Mouse (Mus musculus) embryonic facial prominence, embryonic 11.5 days (tissue): ENCODE data around the gene Ell3. TPM values are rescaled to one million over a fixed set of nuclear protein-coding genes. Genes with fewer than 3 reads are reported as not detected.

Source experiments
- ATAC-seq: fragments of 200-750 bp; cut with Nextera tagmentation; replicated peaks from 2 replicates; pipeline ENCODE4 v1.8.0; 2017; ENCODE audit warnings: low read depth; ENCODE audit not compliant: insufficient number of reproducible peaks, low FRiP score, low TSS enrichment
- DNase-seq: peaks from one replicate; pipeline ENCODE4 v3.0.0-alpha.2; 2015; ENCODE audit warnings: low spot score
- H3K27ac ChIP-seq: fragments of 300-500 bp; sonication (generic); replicated peaks from 2 replicates; pipeline ENCODE4 v1.5.1; 2014; ENCODE audit warnings: mild to moderate bottlenecking, low read depth, low read length, control low read depth
- H3K27me3 ChIP-seq: fragments of 300-500 bp; sonication (generic); 2 replicates; pipeline ENCODE4 v1.6.1; 2014; ENCODE audit warnings: mild to moderate bottlenecking, low read length, moderate library complexity, mixed read lengths; ENCODE audit not compliant: control insufficient read depth, insufficient read depth
- H3K36me3 ChIP-seq: fragments of 300-500 bp; sonication (generic); replicated peaks from 2 replicates; pipeline ENCODE4 v1.6.1; 2014; ENCODE audit warnings: low read depth, mild to moderate bottlenecking, low read length, moderate library complexity, mixed read lengths; ENCODE audit not compliant: control insufficient read depth, insufficient read depth
- H3K4me1 ChIP-seq: fragments of 300-500 bp; sonication (generic); 2 replicates; pipeline ENCODE4 v1.6.1; 2014; ENCODE audit warnings: low read length, mixed read lengths; ENCODE audit not compliant: control insufficient read depth, insufficient read depth
- H3K4me2 ChIP-seq: fragments of 300-500 bp; sonication (generic); 2 replicates; pipeline ENCODE4 v1.6.1; 2014; ENCODE audit warnings: low read depth, mild to moderate bottlenecking, control low read depth, low read length, moderate library complexity
- H3K4me3 ChIP-seq: fragments of 300-500 bp; sonication (generic); 2 replicates; pipeline ENCODE4 v1.5.1; 2014; ENCODE audit warnings: low read depth, low read length, control low read depth
- H3K9ac ChIP-seq: fragments of 300-500 bp; sonication (generic); replicated peaks from 2 replicates; pipeline ENCODE4 v1.6.1; 2014; ENCODE audit warnings: mild to moderate bottlenecking, control low read depth, low read length
- H3K9me3 ChIP-seq: fragments of 300-500 bp; sonication (generic); replicated peaks from 2 replicates; pipeline ENCODE4 v1.6.1; 2016; ENCODE audit warnings: mild to moderate bottlenecking, low read length, inconsistent platforms, mixed read lengths; ENCODE audit not compliant: control insufficient read depth
- WGBS: fragments of 180-500 bp; shearing (Covaris S2); extraction: QIAGEN DNeasy Blood & Tissue Kit; methylation state at CpG from one replicate; pipeline ENCODE4 v1.1.7; 2014; 5-methylcytosine and 5-hydroxymethylcytosine counted together
- polyA plus RNA-seq: library from polyadenylated mRNA; unstranded; fragments of >200 nt; fragmentation: Nextera tagmentation; extraction: Ambion mirVana; gene quantifications from 2 replicates; pipeline ENCODE4 v1.2.1, GENCODE M21; 2014

Ell3 gene
- polyA plus RNA-seq, 1 experiment from 2014 or later: 9.5 TPM

GRCm38 (mm10) chr2:121445117-121445516, 1.0 kb upstream of the Ell3 start:
- Histone ChIP-seq H3K4me3 (no peak overlapping the region), H3K36me3 (no peaks in the 10 kb centered on the region), H3K4me1 (no peaks in the 10 kb centered on the region), H3K27ac (no peak overlapping the region), H3K9me3 (no peaks in the 10 kb centered on the region), H3K27me3 (no peaks in the 10 kb centered on the region), H3K4me2 (no peak overlapping the region), H3K9ac (no peak overlapping the region)
- no peak for ATAC-seq
- 82% methylated on average over 3 of the region's 3 CpGs for WGBS
- DNase-seq: no peak

GRCm38 (mm10) chr2:121443068-121443349, 1.1 kb downstream of the Ell3 start:
- Histone ChIP-seq H3K27me3 (no peaks in the 10 kb centered on the region), H3K4me1 (no peaks in the 10 kb centered on the region), H3K36me3 (peaks cover 7% of the 10 kb centered on the region), H3K9me3 (no peaks in the 10 kb centered on the region), H3K27ac (no peak overlapping the region), H3K4me3 (peak overlapping the region; percentile 44), H3K4me2 (peak overlapping the region; percentile 79), H3K9ac (peak overlapping the region; percentile 22; the same call in 1 of the 2 replicates)
- DNase-seq (no peak), ATAC-seq (no peak)
- 23% methylated on average over 8 of the region's 8 CpGs for WGBS

- peak; percentile 63 for ATAC-seq
- peak; percentile 67 for DNase-seq
- H3K27ac ChIP-seq: no peak overlapping the region
- H3K4me2 ChIP-seq: peak overlapping the region; percentile 79
- H3K4me3 ChIP-seq: peak overlapping the region; percentile 44
- 2% methylated on average over 30 of the region's 30 CpGs for WGBS
- no peaks in the 10 kb centered on the region for H3K4me1 ChIP-seq
- H3K27me3 ChIP-seq: no peaks in the 10 kb centered on the region
- peak overlapping the region; percentile 45 for H3K9ac ChIP-seq
- peaks cover 9% of the 10 kb centered on the region for H3K36me3 ChIP-seq
- no peaks in the 10 kb centered on the region for H3K9me3 ChIP-seq
These were observed 1.6 kb downstream of the Ell3 start for GRCm38 (mm10) chr2:121442259-121443067.

GRCm38 (mm10) chr2:121441800-121442199, 2.3 kb downstream of the Ell3 start:
- no peak overlapping the region for H3K27ac ChIP-seq
- peak overlapping the region; percentile 45 for H3K9ac ChIP-seq
- H3K4me3 ChIP-seq: peak overlapping the region; percentile 44
- peak; percentile 27; the same call in 1 of the 2 replicates for ATAC-seq
- H3K4me1 ChIP-seq: no peaks in the 10 kb centered on the region
- WGBS: 7% methylated on average over 11 of the region's 11 CpGs
- peak overlapping the region; percentile 79 for H3K4me2 ChIP-seq
- no peaks in the 10 kb centered on the region for H3K9me3 ChIP-seq
- no peak for DNase-seq
- H3K36me3 ChIP-seq: peaks cover 9% of the 10 kb centered on the region
- no peaks in the 10 kb centered on the region for H3K27me3 ChIP-seq

GRCm38 (mm10) chr2:121440834-121441605, 3.1 kb downstream of the Ell3 start:
- WGBS: 54% methylated on average over 5 of the region's 5 CpGs
- H3K9ac ChIP-seq: no peak overlapping the region
- ATAC-seq: no peak

GRCm38 (mm10) chr2:121439746-121440145, 4.3 kb downstream of the Ell3 start:
- ATAC-seq: no peak
- H3K36me3 ChIP-seq: peaks cover 15% of the 10 kb centered on the region
- 78% methylated on average over 4 of the region's 4 CpGs for WGBS

More at GRCm38 (mm10) chr2:121440834-121441605, 3.1 kb downstream of the Ell3 start:
- Histone ChIP-seq H3K9me3 (no peaks in the 10 kb centered on the region), H3K4me1 (no peaks in the 10 kb centered on the region), H3K36me3 (peaks cover 9% of the 10 kb centered on the region), H3K27ac (no peak overlapping the region), H3K4me2 (no peak overlapping the region), H3K4me3 (no peak overlapping the region), H3K27me3 (no peaks in the 10 kb centered on the region)
- DNase-seq: no peak

GRCm38 (mm10) chr2:121434854-121435253, 9.2 kb downstream of the Ell3 start:
- ATAC-seq: no peak
- H3K9me3 ChIP-seq: no peaks in the 10 kb centered on the region
- WGBS: 100% methylated on average over 1 of the region's 1 CpGs
- no peak overlapping the region for H3K9ac ChIP-seq
- no peaks in the 10 kb centered on the region for H3K4me1 ChIP-seq
- H3K27ac ChIP-seq: no peak overlapping the region
- H3K4me2 ChIP-seq: no peak overlapping the region
- H3K27me3 ChIP-seq: no peaks in the 10 kb centered on the region
- peaks cover 17% of the 10 kb centered on the region for H3K36me3 ChIP-seq
- H3K4me3 ChIP-seq: no peak overlapping the region
- DNase-seq: peak; percentile 54

More at GRCm38 (mm10) chr2:121439746-121440145, 4.3 kb downstream of the Ell3 start:
- no peak for DNase-seq
- no peaks in the 10 kb centered on the region for H3K27me3 ChIP-seq
- no peaks in the 10 kb centered on the region for H3K4me1 ChIP-seq
- H3K9ac ChIP-seq: no peak overlapping the region
- no peaks in the 10 kb centered on the region for H3K9me3 ChIP-seq
- no peak overlapping the region for H3K4me2 ChIP-seq
- no peak overlapping the region for H3K4me3 ChIP-seq
- no peak overlapping the region for H3K27ac ChIP-seq

- H3K27me3 ChIP-seq: no peaks in the 10 kb centered on the region
- DNase-seq: no peak
- H3K4me2 ChIP-seq: no peak overlapping the region
- H3K9ac ChIP-seq: no peak overlapping the region
- ATAC-seq: no peak
- H3K27ac ChIP-seq: no peak overlapping the region
- H3K4me3 ChIP-seq: no peak overlapping the region
- WGBS: 98% methylated on average over 2 of the region's 2 CpGs
- peaks cover 8% of the 10 kb centered on the region for H3K36me3 ChIP-seq
- H3K9me3 ChIP-seq: no peaks in the 10 kb centered on the region
- H3K4me1 ChIP-seq: no peaks in the 10 kb centered on the region
These were observed 18.2 kb downstream of the Ell3 start for GRCm38 (mm10) chr2:121425890-121426289.
